Mouse (Mus musculus) midbrain, embryonic 12.5 days (tissue): ENCODE measurements at regions not wholly inside any gene's neighbourhood (a gene's known extent, or its start where the extent isn't known, plus 50 kb on each side); places are given as distances from the start of the nearest gene placed in this dataset.

Experiments used
- ATAC-seq: fragments of 200-750 bp; cut with Nextera tagmentation; 2 replicates; pipeline ENCODE4 v1.8.0; 2017; ENCODE audit warnings: low read depth, moderate TSS enrichment, moderate library complexity; ENCODE audit not compliant: low FRiP score
- H3K27ac ChIP-seq: fragments of 300-500 bp; sonication (generic); replicated peaks from 2 replicates; pipeline ENCODE4 v1.5.1; 2016; ENCODE audit warnings: mild to moderate bottlenecking
- H3K27me3 ChIP-seq: fragments of 300-500 bp; sonication (generic); 2 replicates; pipeline ENCODE4 v1.6.1; 2016; ENCODE audit warnings: mild to moderate bottlenecking
- H3K36me3 ChIP-seq: fragments of 300-500 bp; sonication (generic); 2 replicates; pipeline ENCODE4 v1.6.1; 2016
- H3K4me1 ChIP-seq: fragments of 300-500 bp; sonication (generic); 2 replicates; pipeline ENCODE4 v1.6.1; 2016
- H3K4me2 ChIP-seq: fragments of 300-500 bp; sonication (generic); replicated peaks from 2 replicates; pipeline ENCODE4 v1.6.1; 2016; ENCODE audit warnings: mild to moderate bottlenecking, moderate library complexity
- H3K4me3 ChIP-seq: fragments of 300-500 bp; sonication (generic); 2 replicates; pipeline ENCODE4 v1.5.1; 2016; ENCODE audit warnings: mild to moderate bottlenecking
- H3K9ac ChIP-seq: fragments of 300-500 bp; sonication (generic); replicated peaks from 2 replicates; pipeline ENCODE4 v1.6.1; 2016; ENCODE audit warnings: mild to moderate bottlenecking, moderate library complexity
- H3K9me3 ChIP-seq: fragments of 300-500 bp; sonication (generic); 2 replicates; pipeline ENCODE4 v1.6.1; 2016; ENCODE audit warnings: mild to moderate bottlenecking
- WGBS: fragments of 180-500 bp; shearing (Covaris S2); methylation state at CpG from one replicate; pipeline ENCODE4 v1.1.7; 2016; 5-methylcytosine and 5-hydroxymethylcytosine counted together

DNA sequence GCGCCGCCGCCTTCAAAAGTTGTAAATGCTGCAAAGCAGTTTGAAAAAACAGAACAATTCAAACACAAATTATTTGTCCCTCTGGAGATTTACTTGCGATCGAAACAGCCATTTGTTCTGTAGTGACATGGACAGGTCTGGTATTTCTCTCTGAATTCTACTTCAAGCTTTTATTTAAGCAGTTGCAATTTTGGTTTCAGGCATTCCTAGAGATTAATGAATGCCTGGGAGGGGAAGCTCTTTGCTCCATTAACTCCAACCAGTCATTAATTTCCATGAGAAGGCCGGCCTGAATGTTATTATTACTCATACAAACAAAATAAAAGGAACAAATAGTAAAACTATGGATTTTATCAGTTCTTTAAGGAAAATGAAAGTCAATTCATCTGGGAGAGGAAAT lies 1327.8 kb upstream of the Flrt2 start:
- ATAC-seq, result no peak
- Histone ChIP-seq H3K4me2 (no peak overlapping the region), H3K4me3 (no peak overlapping the region), H3K36me3 (no peaks in the 10 kb centered on the region), H3K27ac (no peak overlapping the region), H3K9me3 (no peaks in the 10 kb centered on the region), H3K27me3 (no peaks in the 10 kb centered on the region), H3K9ac (no peak overlapping the region), H3K4me1 (no peaks in the 10 kb centered on the region)
- 75% methylated on average over 6 of the region's 6 CpGs for whole genome bisulfite sequencing

DNA sequence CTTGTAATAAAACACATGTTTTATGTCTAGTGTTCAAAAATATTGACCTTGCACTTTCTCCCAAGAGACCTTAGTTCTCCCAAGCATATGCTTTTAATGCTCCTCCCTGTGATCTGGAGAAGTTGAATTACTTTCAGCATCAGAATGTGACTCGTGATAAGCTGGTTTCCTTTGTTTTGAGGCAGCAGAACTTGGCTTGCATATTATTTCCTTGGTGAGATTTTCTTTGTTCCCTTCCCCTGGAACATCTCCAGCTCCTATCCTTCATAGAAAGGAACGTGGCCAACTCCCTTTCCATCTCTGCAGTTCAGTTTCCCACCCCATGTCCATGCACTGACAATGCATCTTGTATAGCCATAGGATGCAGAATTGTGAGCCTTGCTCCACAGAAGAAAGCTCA lies 1292.0 kb upstream of the Flrt2 start:
- Histone ChIP-seq H3K27ac (no peak overlapping the region), H3K4me2 (no peak overlapping the region), H3K9ac (no peak overlapping the region), H3K9me3 (no peaks in the 10 kb centered on the region), H3K36me3 (no peaks in the 10 kb centered on the region), H3K4me1 (no peaks in the 10 kb centered on the region), H3K27me3 (no peaks in the 10 kb centered on the region), H3K4me3 (no peak overlapping the region)
- WGBS, result 56% methylated on average over 2 of the region's 2 CpGs
- ATAC-seq, result no peak

DNA sequence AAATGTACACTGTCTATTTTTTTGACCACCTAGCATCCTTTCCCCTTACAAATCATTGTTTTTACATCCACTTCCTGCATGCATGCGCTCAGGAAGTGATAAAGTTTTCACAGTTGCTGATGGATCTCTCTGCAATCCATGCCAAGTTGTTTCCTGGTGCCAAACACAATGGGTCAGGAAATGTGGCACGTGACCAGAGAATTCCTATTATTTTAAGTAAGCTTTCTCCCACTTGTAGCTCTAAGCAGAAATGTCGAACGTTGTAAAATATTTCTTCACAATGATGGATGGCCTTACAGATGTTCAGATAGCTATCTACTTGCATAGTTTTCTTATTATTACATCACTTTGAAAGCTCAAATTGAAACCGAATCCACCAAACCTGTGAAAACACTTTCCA lies 1271.1 kb upstream of the Flrt2 start:
- Histone ChIP-seq H3K4me3 (no peak overlapping the region), H3K9me3 (no peaks in the 10 kb centered on the region), H3K4me2 (no peak overlapping the region), H3K27ac (no peak overlapping the region), H3K27me3 (no peaks in the 10 kb centered on the region), H3K36me3 (no peaks in the 10 kb centered on the region), H3K4me1 (0 out of 2 replicates have a peak, but pooled peaks cover 6% of the 10 kb centered on the region), H3K9ac (no peak overlapping the region)
- 83% methylated on average over 5 of the region's 5 CpGs for WGBS
- ATAC-seq, result no peak

DNA sequence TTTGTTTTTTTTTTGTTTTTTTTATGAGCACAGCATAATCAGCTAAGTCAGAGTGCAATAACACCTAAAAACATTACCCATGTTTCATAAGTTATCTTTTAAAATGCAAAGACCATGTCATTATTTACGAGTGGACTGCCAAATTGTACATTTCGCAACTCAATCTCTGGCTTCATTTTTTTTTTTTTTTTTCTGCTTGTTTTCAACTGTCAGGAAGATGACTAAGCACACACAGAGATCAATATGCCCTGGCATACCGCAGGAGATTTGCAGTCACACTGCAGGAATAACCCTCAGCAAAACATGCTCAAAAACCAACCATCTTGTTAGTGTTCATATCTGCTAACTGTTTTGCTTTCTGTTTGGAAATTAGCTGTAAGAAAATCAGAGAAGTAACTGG lies 1270.3 kb upstream of the Flrt2 start:
- Histone ChIP-seq H3K36me3 (no peaks in the 10 kb centered on the region), H3K9ac (no peak overlapping the region), H3K9me3 (no peaks in the 10 kb centered on the region), H3K4me1 (0 out of 2 replicates have a peak, but pooled peaks cover 6% of the 10 kb centered on the region), H3K4me2 (no peak overlapping the region), H3K27me3 (no peaks in the 10 kb centered on the region), H3K27ac (no peak overlapping the region), H3K4me3 (no peak overlapping the region)
- ATAC-seq, result no peak
- whole genome bisulfite sequencing, result 65% methylated on average over 3 of the region's 3 CpGs

DNA sequence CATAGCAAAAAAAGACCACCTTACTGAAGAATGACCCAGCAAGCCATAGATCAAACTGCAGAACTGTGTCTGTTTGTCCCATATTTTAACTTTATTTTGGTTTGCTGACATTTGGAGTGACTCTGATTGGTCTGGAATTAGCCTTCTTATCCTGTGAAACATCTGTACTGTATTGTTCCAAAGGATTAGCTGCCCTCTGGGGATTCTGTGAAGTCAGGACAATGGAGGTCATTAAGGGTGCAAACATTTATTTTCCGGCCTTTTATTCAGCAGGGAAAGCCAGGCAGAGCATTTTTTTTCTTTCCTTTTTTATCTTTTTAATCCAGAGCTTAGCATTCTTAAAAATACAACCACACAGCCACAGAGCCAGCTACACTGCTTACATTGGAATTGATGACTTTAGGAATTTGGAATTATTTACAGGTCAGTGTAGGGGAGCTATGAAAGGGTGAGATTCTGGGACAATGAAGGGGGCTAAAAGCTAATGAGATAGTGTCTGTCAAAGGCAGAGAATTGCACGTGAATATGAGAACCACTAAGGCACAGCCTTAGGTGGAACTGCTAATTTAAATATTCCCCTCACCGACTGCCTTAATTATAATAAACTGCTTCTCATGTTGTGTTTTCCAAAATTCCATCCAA lies 1267.6 kb upstream of the Flrt2 start:
- H3K4me3 ChIP-seq, result no peak overlapping the region
- no peak overlapping the region for H3K9ac ChIP-seq
- H3K27ac ChIP-seq, result no peak overlapping the region
- H3K4me2 ChIP-seq, result no peak overlapping the region
- H3K36me3 ChIP-seq, result no peaks in the 10 kb centered on the region
- H3K9me3 ChIP-seq, result no peaks in the 10 kb centered on the region
- peak; percentile 84 for ATAC-seq
- peaks cover 8% of the 10 kb centered on the region for H3K27me3 ChIP-seq
- 0 out of 2 replicates have a peak, but pooled peaks cover 6% of the 10 kb centered on the region for H3K4me1 ChIP-seq
- WGBS, result 3% methylated on average over 3 of the region's 3 CpGs

DNA sequence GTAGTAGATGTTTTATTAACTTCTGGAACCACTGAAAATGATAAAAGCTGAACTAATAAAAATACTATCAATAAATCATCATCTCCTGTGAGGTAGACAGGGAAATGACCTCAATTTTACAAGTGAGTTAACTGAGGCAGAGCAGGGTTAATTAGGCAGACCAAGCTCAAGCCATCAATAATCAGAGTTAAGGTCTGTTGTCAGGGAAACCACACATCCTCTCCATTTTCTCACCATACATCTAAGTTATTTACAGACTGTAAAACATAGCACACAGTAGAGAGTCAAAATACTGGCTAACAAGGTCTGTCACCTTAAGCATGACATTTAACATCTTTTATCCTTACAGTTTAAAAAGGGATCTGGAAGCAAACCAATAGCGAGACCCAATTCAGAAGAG lies 1242.5 kb upstream of the Flrt2 start:
- no peaks in the 10 kb centered on the region for H3K27me3 ChIP-seq
- H3K27ac ChIP-seq, result no peak overlapping the region
- no peak overlapping the region for H3K4me3 ChIP-seq
- H3K9ac ChIP-seq, result no peak overlapping the region
- no peaks in the 10 kb centered on the region for H3K36me3 ChIP-seq
- no peak overlapping the region for H3K4me2 ChIP-seq
- H3K9me3 ChIP-seq, result no peaks in the 10 kb centered on the region
- 86% methylated on average over 1 of the region's 1 CpGs for WGBS
- no peaks in the 10 kb centered on the region for H3K4me1 ChIP-seq
- no peak for ATAC-seq

DNA sequence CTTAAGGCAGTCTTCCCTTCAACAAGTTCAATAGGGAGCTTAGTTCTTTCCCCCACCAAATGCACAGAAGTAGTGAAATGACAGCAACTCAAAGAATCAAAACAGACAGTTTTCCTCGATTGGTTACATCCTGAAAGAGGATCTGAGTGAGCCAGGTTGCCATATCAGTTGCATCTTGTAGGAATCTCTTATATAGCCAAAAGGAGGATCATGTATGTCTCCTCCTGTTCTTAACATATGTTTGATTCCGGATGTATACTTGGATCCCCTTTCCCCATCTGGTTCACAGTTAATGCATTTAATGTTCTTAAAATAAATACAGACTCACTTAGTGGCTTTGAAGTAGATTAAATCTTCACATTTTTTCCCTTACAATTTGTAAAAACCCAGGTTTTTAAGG lies 1224.0 kb upstream of the Flrt2 start:
- Histone ChIP-seq H3K4me2 (no peak overlapping the region), H3K9ac (no peak overlapping the region), H3K9me3 (no peaks in the 10 kb centered on the region), H3K27ac (no peak overlapping the region), H3K27me3 (no peaks in the 10 kb centered on the region), H3K4me3 (no peak overlapping the region), H3K4me1 (no peaks in the 10 kb centered on the region), H3K36me3 (no peaks in the 10 kb centered on the region)
- ATAC-seq, result no peak
- WGBS, result 78% methylated on average over 2 of the region's 2 CpGs

DNA sequence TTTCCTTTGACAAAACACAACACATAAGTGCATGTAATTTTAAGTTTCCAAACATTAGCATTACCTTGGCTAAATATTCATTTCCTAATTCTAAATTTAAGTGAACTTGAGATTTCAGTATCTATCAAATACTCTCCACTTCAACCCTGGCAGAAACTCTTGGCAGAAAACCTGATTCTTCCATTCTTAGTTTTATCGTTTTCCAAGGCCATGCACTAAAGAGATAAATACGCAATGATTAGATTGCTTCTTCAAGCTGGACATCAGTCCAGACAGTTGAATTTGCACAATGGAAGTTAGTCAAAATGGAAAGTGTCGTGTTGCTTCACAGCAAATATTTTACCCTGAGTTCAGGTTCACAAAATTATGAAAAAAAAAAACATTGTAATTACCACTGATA lies 1223.4 kb upstream of the Flrt2 start:
- no peaks in the 10 kb centered on the region for H3K36me3 ChIP-seq
- no peak overlapping the region for H3K4me2 ChIP-seq
- ATAC-seq, result no peak
- H3K9me3 ChIP-seq, result no peaks in the 10 kb centered on the region
- H3K9ac ChIP-seq, result no peak overlapping the region
- 84% methylated on average over 3 of the region's 3 CpGs for WGBS
- no peak overlapping the region for H3K27ac ChIP-seq
- H3K4me3 ChIP-seq, result no peak overlapping the region
- H3K4me1 ChIP-seq, result no peaks in the 10 kb centered on the region
- H3K27me3 ChIP-seq, result no peaks in the 10 kb centered on the region

DNA sequence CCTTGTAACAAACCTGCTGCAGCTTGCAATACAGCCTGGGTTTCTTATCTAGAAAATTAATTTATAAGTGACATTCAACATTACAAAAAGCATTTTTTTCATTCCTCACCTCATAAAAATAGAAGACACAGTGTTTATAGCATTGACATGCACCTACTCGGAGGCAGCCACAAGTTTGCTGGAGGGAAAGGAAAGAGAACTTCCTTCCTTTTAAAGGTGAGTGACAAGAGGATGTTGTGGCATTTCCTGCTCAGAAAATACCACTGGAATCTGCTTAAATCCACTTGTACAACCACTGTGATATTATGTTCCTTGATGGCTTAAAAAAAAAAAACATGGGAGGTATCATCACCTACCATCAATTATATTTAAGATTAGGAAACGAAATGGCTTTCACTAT lies 1222.2 kb upstream of the Flrt2 start:
- Histone ChIP-seq H3K9me3 (no peaks in the 10 kb centered on the region), H3K4me2 (no peak overlapping the region), H3K9ac (no peak overlapping the region), H3K4me1 (no peaks in the 10 kb centered on the region), H3K27ac (no peak overlapping the region), H3K27me3 (no peaks in the 10 kb centered on the region), H3K4me3 (no peak overlapping the region), H3K36me3 (no peaks in the 10 kb centered on the region)
- ATAC-seq, result no peak
- 85% methylated on average over 2 of the region's 2 CpGs for WGBS

DNA sequence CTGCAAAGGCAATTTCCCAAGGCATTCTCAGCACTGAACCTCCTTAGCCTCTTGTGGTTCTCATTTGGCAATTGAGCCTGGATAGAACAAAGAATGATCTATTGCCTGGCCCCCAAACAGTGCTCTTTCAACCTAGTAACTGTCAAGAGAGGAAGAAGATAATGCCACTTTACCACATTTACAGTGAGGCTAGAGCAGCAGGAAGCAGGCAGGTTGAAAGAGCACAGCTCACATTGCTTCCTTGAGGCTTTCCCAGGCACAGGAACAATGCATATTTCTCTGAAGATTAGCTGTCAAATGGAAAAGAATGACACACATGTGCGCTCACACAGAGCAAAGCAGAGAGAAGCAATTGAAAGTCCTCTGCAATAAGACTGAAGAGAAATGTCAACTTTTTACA lies 1221.0 kb upstream of the Flrt2 start:
- H3K9me3 ChIP-seq, result no peaks in the 10 kb centered on the region
- no peak overlapping the region for H3K4me3 ChIP-seq
- no peak overlapping the region for H3K9ac ChIP-seq
- H3K4me2 ChIP-seq, result no peak overlapping the region
- no peaks in the 10 kb centered on the region for H3K4me1 ChIP-seq
- no peaks in the 10 kb centered on the region for H3K27me3 ChIP-seq
- 0 out of 2 replicates have a peak overlapping the region, but pooled peaks have one; percentile 15 for H3K27ac ChIP-seq
- H3K36me3 ChIP-seq, result no peaks in the 10 kb centered on the region
- WGBS, result 60% methylated on average over 1 of the region's 1 CpGs
- ATAC-seq, result no peak

DNA sequence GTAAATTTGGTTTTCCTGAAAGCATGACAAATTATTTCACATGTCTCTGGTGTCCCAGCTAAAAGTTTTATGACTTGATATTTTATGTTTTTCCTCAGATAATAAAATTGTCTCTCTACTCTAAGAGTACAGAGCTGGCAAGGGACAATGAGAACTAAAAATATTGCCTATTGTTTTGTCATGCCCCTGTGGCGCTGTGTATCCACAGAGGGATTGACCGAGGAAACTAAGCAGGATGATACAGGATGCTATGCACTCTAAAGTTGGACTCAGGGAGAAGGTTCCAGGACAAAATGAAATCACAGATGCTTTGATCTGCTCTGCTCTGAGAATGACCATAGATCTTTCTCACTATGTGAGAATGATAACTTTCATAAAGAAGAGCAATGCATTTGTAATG lies 1203.3 kb upstream of the Flrt2 start:
- no peak overlapping the region for H3K27ac ChIP-seq
- no peaks in the 10 kb centered on the region for H3K27me3 ChIP-seq
- no peak overlapping the region for H3K9ac ChIP-seq
- H3K4me2 ChIP-seq, result no peak overlapping the region
- ATAC-seq, result no peak
- H3K4me3 ChIP-seq, result no peak overlapping the region
- WGBS, result 86% methylated on average over 2 of the region's 2 CpGs
- no peaks in the 10 kb centered on the region for H3K9me3 ChIP-seq
- H3K4me1 ChIP-seq, result no peaks in the 10 kb centered on the region
- H3K36me3 ChIP-seq, result no peaks in the 10 kb centered on the region

DNA sequence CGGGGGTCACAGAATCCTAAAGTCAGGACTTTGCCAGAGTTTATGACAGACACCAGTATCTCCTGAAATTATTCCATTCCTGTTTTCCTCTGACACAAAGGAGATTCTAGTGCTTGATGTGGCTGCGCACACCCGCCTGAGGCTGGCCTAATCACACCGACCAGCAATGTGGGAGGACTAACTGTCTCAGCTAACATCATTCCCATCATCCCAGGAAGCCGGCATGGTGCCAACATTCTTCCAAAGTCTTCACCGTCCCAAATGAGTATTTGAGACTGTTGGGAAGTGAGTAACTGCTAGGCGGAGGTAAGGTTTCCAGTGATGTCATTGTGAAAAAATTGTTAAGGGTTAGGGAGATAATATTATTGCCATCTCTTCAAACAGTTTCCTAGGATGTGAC lies 1183.9 kb upstream of the Flrt2 start:
- no peak overlapping the region for H3K27ac ChIP-seq
- H3K4me1 ChIP-seq, result no peaks in the 10 kb centered on the region
- H3K36me3 ChIP-seq, result no peaks in the 10 kb centered on the region
- H3K27me3 ChIP-seq, result no peaks in the 10 kb centered on the region
- H3K9me3 ChIP-seq, result no peaks in the 10 kb centered on the region
- no peak for ATAC-seq
- no peak overlapping the region for H3K9ac ChIP-seq
- no peak overlapping the region for H3K4me3 ChIP-seq
- no peak overlapping the region for H3K4me2 ChIP-seq
- 84% methylated on average over 7 of the region's 7 CpGs for WGBS

DNA sequence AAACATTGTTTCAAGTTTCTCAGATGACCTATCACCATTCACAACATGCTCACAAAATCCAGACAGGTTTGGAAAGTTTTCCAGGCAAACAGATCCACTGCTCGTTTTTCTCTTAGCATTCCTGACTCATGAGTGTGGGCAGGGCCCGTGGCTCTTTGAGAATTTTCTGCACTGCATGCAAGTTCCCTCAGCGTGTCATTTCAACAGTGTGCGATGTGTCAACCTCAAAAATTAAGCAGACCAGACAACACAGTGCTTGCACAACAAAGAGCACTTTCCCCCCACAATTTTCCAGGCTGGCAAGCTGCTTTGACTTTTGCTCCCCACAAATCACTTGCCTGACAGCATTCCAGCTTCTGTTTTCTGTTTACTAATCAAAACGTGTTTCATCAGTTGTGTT lies 1182.2 kb upstream of the Flrt2 start:
- no peak overlapping the region for H3K4me3 ChIP-seq
- no peak overlapping the region for H3K4me2 ChIP-seq
- no peaks in the 10 kb centered on the region for H3K9me3 ChIP-seq
- no peaks in the 10 kb centered on the region for H3K4me1 ChIP-seq
- H3K9ac ChIP-seq, result no peak overlapping the region
- no peak overlapping the region for H3K27ac ChIP-seq
- H3K36me3 ChIP-seq, result no peaks in the 10 kb centered on the region
- no peak for ATAC-seq
- WGBS, result 61% methylated on average over 5 of the region's 5 CpGs
- no peaks in the 10 kb centered on the region for H3K27me3 ChIP-seq
